ENCODE assay signal across 19 mouse cellular contexts in the genomic region with DNA sequence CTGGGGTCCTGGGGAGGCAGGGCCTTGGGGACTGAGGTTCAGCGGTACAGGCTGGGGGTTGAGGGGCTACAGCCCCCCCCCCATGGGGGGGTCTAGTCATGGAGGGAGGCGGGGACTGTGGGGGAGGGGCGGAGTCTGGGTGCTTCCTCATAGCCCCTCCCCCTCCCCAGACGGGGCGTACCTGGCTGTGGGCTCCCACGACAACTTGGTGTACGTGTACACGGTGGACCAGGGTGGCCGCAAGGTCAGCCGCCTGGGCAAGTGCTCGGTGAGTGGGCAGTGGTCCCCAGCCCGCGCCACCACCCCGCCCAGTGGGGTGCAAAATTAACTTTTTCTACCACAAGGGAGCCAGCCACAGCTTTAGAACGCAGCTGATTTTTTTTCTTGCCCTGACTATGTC. TPM values are rescaled to one million over a fixed set of nuclear protein-coding genes. Genes with fewer than 3 reads are reported as not detected.
DNase-seq lines count a peak whose midpoint lies in the region; ATAC-seq and TF ChIP-seq lines count a peak whose summit lies in the region.
"Had no signal": no experiment of that assay in that cellular context is flagged by ENCODE, and none has a peak within 500 bp of the region (broad histone marks: within the 10 kb centered on the region; RNA-seq: fewer than 3 reads in every experiment).

No protein-coding gene starts in this region.

- 61% methylated on average over 13 of the region's 15 CpGs for WGBS in heart, embryonic 12.5 days
- WGBS in liver, embryonic 12.5 days (ENCODE audit: insufficient replicate concordance), result 69% methylated on average over 15 of the region's 15 CpGs
- 71% methylated on average over 15 of the region's 15 CpGs for WGBS in liver, postnatal 0 days (ENCODE audit: insufficient replicate concordance)
- WGBS in limb, embryonic 15.5 days, result 68% methylated on average over 15 of the region's 15 CpGs

- no peaks in the 10 kb centered on the region for H3K27me3 ChIP-seq in heart, embryonic 12.5 days (replicated peaks)
- H3K27me3 ChIP-seq in liver, embryonic 12.5 days (replicated peaks), result no peaks in the 10 kb centered on the region
- H3K27me3 ChIP-seq in liver, postnatal 0 days (ENCODE audit: insufficient read depth, low read length), result no peaks in the 10 kb centered on the region
- no peaks in the 10 kb centered on the region for H3K27me3 ChIP-seq in E14TG2a.4 (ENCODE audit: insufficient read depth, low read length)
- no peaks in the 10 kb centered on the region for H3K27me3 ChIP-seq in limb, embryonic 15.5 days
- H3K27me3 ChIP-seq: liver, embryonic 13.5 days; midbrain, embryonic 12.5 days; neural tube, embryonic 12.5 days had no signal

- H3K9me3 ChIP-seq in heart, embryonic 12.5 days (replicated peaks), result no peaks in the 10 kb centered on the region
- H3K9me3 ChIP-seq in liver, embryonic 12.5 days (replicated peaks), result no peaks in the 10 kb centered on the region
- H3K9me3 ChIP-seq in liver, postnatal 0 days (ENCODE audit: low read length), result no peaks in the 10 kb centered on the region
- H3K9me3 ChIP-seq in E14TG2a.4 (ENCODE audit: low read length), result no peaks in the 10 kb centered on the region
- no peaks in the 10 kb centered on the region for H3K9me3 ChIP-seq in limb, embryonic 15.5 days
- H3K9me3 ChIP-seq: liver, embryonic 13.5 days; midbrain, embryonic 12.5 days; neural tube, embryonic 12.5 days had no signal

- H3K4me1 ChIP-seq in heart, embryonic 12.5 days (replicated peaks), result no peaks in the 10 kb centered on the region
- peaks cover 11% of the 10 kb centered on the region for H3K4me1 ChIP-seq in liver, embryonic 12.5 days
- H3K4me1 ChIP-seq in liver, postnatal 0 days (ENCODE audit: insufficient read depth), result no peaks in the 10 kb centered on the region
- peaks cover 69% of the 10 kb centered on the region for H3K4me1 ChIP-seq in E14TG2a.4 (replicated peaks; ENCODE audit: low read depth, low read length)
- no peaks in the 10 kb centered on the region for H3K4me1 ChIP-seq in limb, embryonic 15.5 days
- H3K4me1 ChIP-seq: midbrain, embryonic 12.5 days; neural tube, embryonic 12.5 days had no signal

- TF ChIP-seq CTCF in liver, postnatal 0 days (IDR thresholded peaks at IDR 0.05; ENCODE audit: low read depth), result no peak
- no peak for TF ChIP-seq CTCF in E14TG2a.4 (conservative IDR thresholded peaks at IDR 0.05; ENCODE audit: low read length)

- DNase-seq in heart, postnatal 4 days, result no peak
- no peak for DNase-seq in liver, postnatal 0 days
- no peak for DNase-seq in urinary bladder, adult 2 months (ENCODE audit: low spot score)
- no peak for DNase-seq in natural killer cell, adult 2 months (ENCODE audit: low spot score in 2 of 2)
- DNase-seq: cerebellum, postnatal 36 days; kidney, postnatal 14 days; layer of hippocampus, adult 9-11 months; liver, embryonic 13.5 days; right cerebral cortex, postnatal 4 days; thymus, postnatal 4 days had no signal

- H3K4me3 ChIP-seq in heart, embryonic 12.5 days, result no peak overlapping the region
- H3K4me3 ChIP-seq in liver, embryonic 12.5 days, result no peak overlapping the region
- no peak overlapping the region for H3K4me3 ChIP-seq in liver, postnatal 0 days (ENCODE audit: low read depth, low read length)
- peak overlapping the region; percentile 67 for H3K4me3 ChIP-seq in E14TG2a.4 (replicated peaks; ENCODE audit: low read length)
- no peak overlapping the region for H3K4me3 ChIP-seq in limb, embryonic 15.5 days
- H3K4me3 ChIP-seq: liver, embryonic 13.5 days; midbrain, embryonic 12.5 days; neural tube, embryonic 12.5 days had no signal

- 0 out of 2 replicates have a peak, but pooled peaks have one; percentile 31 for ATAC-seq in heart, embryonic 12.5 days (ENCODE audit: insufficient number of reproducible peaks, low FRiP score)
- ATAC-seq in liver, embryonic 12.5 days, result 0 out of 2 replicates have a peak, but pooled peaks have one; percentile 16
- no peak for ATAC-seq in liver, postnatal 0 days
- peak; percentile 59; the same call in 1 of the 2 replicates for ATAC-seq in limb, embryonic 15.5 days (ENCODE audit: insufficient number of reproducible peaks, low FRiP score, low TSS enrichment, low read depth)
- ATAC-seq: forebrain, embryonic 14.5 days; inflammation-experienced regulatory T-cells, adult 6 months had no signal

- H3K36me3 ChIP-seq in heart, embryonic 12.5 days, result peaks cover 67% of the 10 kb centered on the region
- H3K36me3 ChIP-seq in liver, embryonic 12.5 days, result peaks cover 32% of the 10 kb centered on the region
- H3K36me3 ChIP-seq in liver, postnatal 0 days (replicated peaks; ENCODE audit: insufficient read depth, low read length), result peaks cover 17% of the 10 kb centered on the region
- peaks cover 46% of the 10 kb centered on the region for H3K36me3 ChIP-seq in E14TG2a.4 (ENCODE audit: insufficient read depth, low read length)
- peaks cover 64% of the 10 kb centered on the region for H3K36me3 ChIP-seq in limb, embryonic 15.5 days

- no peak overlapping the region for H3K9ac ChIP-seq in heart, embryonic 12.5 days
- no peak overlapping the region for H3K9ac ChIP-seq in liver, embryonic 12.5 days
- H3K9ac ChIP-seq in liver, postnatal 0 days (replicated peaks), result no peak overlapping the region
- no peak overlapping the region for H3K9ac ChIP-seq in limb, embryonic 15.5 days
- H3K9ac ChIP-seq: liver, embryonic 13.5 days; midbrain, embryonic 12.5 days; neural tube, embryonic 12.5 days had no signal

- no peak overlapping the region for H3K4me2 ChIP-seq in heart, embryonic 12.5 days
- no peak overlapping the region for H3K4me2 ChIP-seq in liver, embryonic 12.5 days
- no peak overlapping the region for H3K4me2 ChIP-seq in liver, postnatal 0 days (ENCODE audit: low read depth, low read length)
- no peak overlapping the region for H3K4me2 ChIP-seq in limb, embryonic 15.5 days
- H3K4me2 ChIP-seq: liver, embryonic 13.5 days; midbrain, embryonic 12.5 days; neural tube, embryonic 12.5 days had no signal

- no peak overlapping the region for H3K27ac ChIP-seq in heart, embryonic 12.5 days (ENCODE audit: poor library complexity, severe bottlenecking)
- no peak overlapping the region for H3K27ac ChIP-seq in liver, embryonic 12.5 days
- H3K27ac ChIP-seq in liver, postnatal 0 days (ENCODE audit: low read depth), result no peak overlapping the region
- H3K27ac ChIP-seq in limb, embryonic 15.5 days, result no peak overlapping the region
- H3K27ac ChIP-seq: liver, embryonic 13.5 days; midbrain, embryonic 12.5 days; neural tube, embryonic 12.5 days had no signal

- no peak for TF ChIP-seq EP300 in liver, postnatal 0 days (IDR thresholded peaks at IDR 0.05; ENCODE audit: low read depth)

RNA-seq across cellular contexts. Expression of a gene that starts 10.7 kb away (rescaled TPM):
- 0.97 and 1.1 TPM in 2 replicates for polyA plus RNA-seq in heart, embryonic 12.5 days (2016; fragmentation: Nextera tagmentation; extraction: Ambion mirVana)
- total RNA-seq in heart, postnatal 4 days (2021), result 1 to 10 TPM; 6.7 to 8.1 TPM
- 0.51 and 0.62 TPM in 2 replicates for polyA plus RNA-seq in liver, embryonic 12.5 days (2016; fragmentation: Nextera tagmentation; extraction: Ambion mirVana)
- polyA plus RNA-seq in liver, postnatal 0 days (2015; fragmentation: Nextera tagmentation; extraction: Ambion mirVana), result 0.74 and 0.83 TPM in 2 replicates
- 2.4 and 3.0 TPM in 2 replicates for polyA plus RNA-seq in limb, embryonic 15.5 days (2015; fragmentation: Nextera tagmentation; extraction: Ambion mirVana)
- 13.5 and 14.3 TPM in 2 replicates for polyA plus RNA-seq in urinary bladder, adult 2 months (2012; rRNA removed)
- total RNA-seq: granulocyte monocyte progenitor cell, adult 5-6 weeks had no signal

RNA-seq across cellular contexts. Expression of a gene that starts 25.4 kb away (rescaled TPM):
- 17.7 and 18.2 TPM in 2 replicates for polyA plus RNA-seq in heart, embryonic 12.5 days (2016; fragmentation: Nextera tagmentation; extraction: Ambion mirVana)
- 10 to 100 TPM; 70.6 to 77.3 TPM for total RNA-seq in heart, postnatal 4 days (2021)
- polyA plus RNA-seq in liver, embryonic 12.5 days (2016; fragmentation: Nextera tagmentation; extraction: Ambion mirVana), result 4.1 and 5.1 TPM in 2 replicates
- polyA plus RNA-seq in liver, postnatal 0 days (2015; fragmentation: Nextera tagmentation; extraction: Ambion mirVana), result 3.3 and 3.4 TPM in 2 replicates
- 8.7 and 12.8 TPM in 2 replicates for polyA plus RNA-seq in limb, embryonic 15.5 days (2015; fragmentation: Nextera tagmentation; extraction: Ambion mirVana)
- polyA plus RNA-seq in urinary bladder, adult 2 months (2012; rRNA removed), result 58.3 and 61.8 TPM in 2 replicates

RNA-seq across cellular contexts. Expression of a gene that starts 26.5 kb away (rescaled TPM):
- 37.0 and 38.4 TPM in 2 replicates for polyA plus RNA-seq in heart, embryonic 12.5 days (2016; fragmentation: Nextera tagmentation; extraction: Ambion mirVana)
- 10 to 100 TPM; 54.7 to 60.0 TPM for total RNA-seq in heart, postnatal 4 days (2021)
- 22.1 and 23.3 TPM in 2 replicates for polyA plus RNA-seq in liver, embryonic 12.5 days (2016; fragmentation: Nextera tagmentation; extraction: Ambion mirVana)
- polyA plus RNA-seq in liver, postnatal 0 days (2015; fragmentation: Nextera tagmentation; extraction: Ambion mirVana), result 8.7 and 9.7 TPM in 2 replicates
- polyA plus RNA-seq in limb, embryonic 15.5 days (2015; fragmentation: Nextera tagmentation; extraction: Ambion mirVana), result 28.4 and 31.5 TPM in 2 replicates
- 18.1 and 19.4 TPM in 2 replicates for polyA plus RNA-seq in urinary bladder, adult 2 months (2012; rRNA removed)

RNA-seq across cellular contexts. Expression of a gene that starts 35.7 kb away (rescaled TPM):
- 8.0 and 9.7 TPM in 2 replicates for polyA plus RNA-seq in heart, embryonic 12.5 days (2016; fragmentation: Nextera tagmentation; extraction: Ambion mirVana)
- 1 to 10 TPM; 1.3 TPM for total RNA-seq in heart, postnatal 4 days (2021)
- polyA plus RNA-seq in liver, embryonic 12.5 days (2016; fragmentation: Nextera tagmentation; extraction: Ambion mirVana), result 0.18 and 0.41 TPM in 2 replicates
- 0.04 TPM in 1 of 2 replicates, not detected in the other for polyA plus RNA-seq in liver, postnatal 0 days (2015; fragmentation: Nextera tagmentation; extraction: Ambion mirVana)
- 1.0 and 1.2 TPM in 2 replicates for polyA plus RNA-seq in limb, embryonic 15.5 days (2015; fragmentation: Nextera tagmentation; extraction: Ambion mirVana)
- 0.09 and 0.28 TPM in 2 replicates for polyA plus RNA-seq in urinary bladder, adult 2 months (2012; rRNA removed)
- polyA plus RNA-seq: inflammation-experienced regulatory T-cells, adult 6 months had no signal

RNA-seq across cellular contexts. Expression of a gene that starts 52.1 kb away (rescaled TPM):
- polyA plus RNA-seq in heart, embryonic 12.5 days (2016; fragmentation: Nextera tagmentation; extraction: Ambion mirVana), result 101 TPM in 2 replicates
- total RNA-seq in heart, postnatal 4 days (2021), result 10 to 100 TPM; 95.2 to 99.9 TPM
- 97.8 and 98.3 TPM in 2 replicates for polyA plus RNA-seq in liver, embryonic 12.5 days (2016; fragmentation: Nextera tagmentation; extraction: Ambion mirVana)
- 38.9 and 41.0 TPM in 2 replicates for polyA plus RNA-seq in liver, postnatal 0 days (2015; fragmentation: Nextera tagmentation; extraction: Ambion mirVana)
- 124 and 130 TPM in 2 replicates for polyA plus RNA-seq in limb, embryonic 15.5 days (2015; fragmentation: Nextera tagmentation; extraction: Ambion mirVana)
- 122 and 124 TPM in 2 replicates for polyA plus RNA-seq in urinary bladder, adult 2 months (2012; rRNA removed)
